Mouse (Mus musculus) layer of hippocampus, postnatal 36 days (tissue): Measurements from ENCODE around the gene Mgat4b. TPM values are rescaled to one million over a fixed set of nuclear protein-coding genes. Genes with fewer than 3 reads are reported as not detected.
A peak's percentile ranks its signal among the peaks of the same experiment; 100 is the strongest.
"Not testable (repeated sequence)": the region's sequence is repeated elsewhere in the genome, so short reads cannot be mapped to it uniquely, and the experiment has no call there.

Experiments
- DNase-seq, 2 experiments: peaks; one replicate each; pipeline ENCODE4 v3.0.0; 2022
- total RNA-seq, 2 experiments: library from RNA; stranded (reverse); gene quantifications; 2 replicates each; pipeline ENCODE4 v1.2.3; 2021

Mgat4b gene
- 100 to 1,000 TPM in 1 of 2 experiments, 10 to 100 TPM in 1; 91.1 to 102 TPM for total RNA-seq

DNA sequence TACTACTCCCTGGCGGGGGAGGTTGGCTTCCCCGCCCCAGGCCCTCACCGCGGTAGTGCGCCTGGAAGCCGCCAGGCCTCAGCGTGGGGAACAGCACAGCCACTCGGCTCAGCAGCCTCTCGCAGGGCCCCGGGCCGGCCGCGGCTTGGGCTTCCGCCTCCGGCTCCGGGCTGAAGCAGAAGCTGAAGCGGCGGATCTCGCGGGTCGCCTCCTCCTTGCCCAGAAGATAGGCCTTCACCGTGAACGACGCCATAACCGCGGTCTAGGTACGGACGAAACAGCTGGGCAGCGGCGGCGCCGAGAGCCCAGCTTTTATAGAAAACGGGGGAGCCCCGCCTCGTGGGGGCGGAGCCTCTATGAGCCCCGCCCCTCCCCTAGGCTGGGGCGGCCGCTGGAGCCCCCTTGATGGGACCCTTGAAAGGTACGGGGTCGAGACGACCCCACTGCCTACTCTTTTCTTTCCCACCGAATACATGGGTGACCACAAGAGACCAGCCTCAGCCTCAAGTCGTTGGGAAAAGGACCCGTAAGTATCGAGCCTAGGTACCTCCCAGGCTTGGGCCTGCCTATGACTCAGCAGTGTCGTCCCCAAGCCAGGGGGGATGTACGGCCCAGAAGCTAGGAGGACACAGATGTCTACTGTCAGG, at the start of gene Mgat4b, which contains the start of gene Sqstm1:
Gene Mgat4b (plus strand): TSS at position 386 of the 647 bp plus-strand sequence.
Gene Sqstm1 (minus strand): TSS at position 323 of the 647 bp plus-strand sequence.
- peak; percentile 82 to 86 for DNase-seq

DNA sequence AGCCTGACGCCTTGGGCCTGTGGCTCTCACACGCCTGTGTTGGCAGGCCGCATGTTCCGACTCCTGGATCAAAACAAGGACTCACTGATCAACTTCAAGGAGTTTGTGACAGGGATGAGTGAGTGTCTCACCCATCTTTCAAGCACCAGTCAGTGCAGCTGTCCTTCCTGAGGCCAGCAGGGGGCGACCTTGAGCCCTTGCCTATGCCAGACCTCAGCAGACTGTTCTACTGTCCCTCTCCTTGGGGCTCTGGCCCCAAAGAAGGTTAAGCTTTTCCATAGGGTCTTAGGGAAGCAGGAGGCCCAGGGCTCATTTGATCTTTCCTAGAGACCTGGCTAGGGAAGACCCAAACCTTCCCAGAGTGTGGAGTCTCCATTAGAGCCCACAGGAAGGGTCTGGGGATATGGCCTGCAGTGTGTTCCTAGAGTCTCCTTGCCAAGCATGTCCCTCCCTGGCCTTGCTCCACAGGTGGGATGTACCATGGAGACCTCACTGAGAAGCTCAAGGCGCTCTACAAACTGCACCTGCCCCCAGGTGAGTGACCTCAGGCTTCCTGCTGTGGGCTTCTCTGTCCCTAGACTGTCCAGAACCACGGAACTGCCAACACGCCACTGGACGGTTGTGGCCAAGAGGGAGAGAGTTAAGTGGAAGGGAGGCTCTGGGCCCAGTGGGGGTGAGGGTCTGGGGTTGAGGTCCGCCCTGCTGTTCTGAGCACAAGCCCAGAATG, 48.9 kb upstream of the Mgat4b start:
- DNase-seq = no peak

DNA sequence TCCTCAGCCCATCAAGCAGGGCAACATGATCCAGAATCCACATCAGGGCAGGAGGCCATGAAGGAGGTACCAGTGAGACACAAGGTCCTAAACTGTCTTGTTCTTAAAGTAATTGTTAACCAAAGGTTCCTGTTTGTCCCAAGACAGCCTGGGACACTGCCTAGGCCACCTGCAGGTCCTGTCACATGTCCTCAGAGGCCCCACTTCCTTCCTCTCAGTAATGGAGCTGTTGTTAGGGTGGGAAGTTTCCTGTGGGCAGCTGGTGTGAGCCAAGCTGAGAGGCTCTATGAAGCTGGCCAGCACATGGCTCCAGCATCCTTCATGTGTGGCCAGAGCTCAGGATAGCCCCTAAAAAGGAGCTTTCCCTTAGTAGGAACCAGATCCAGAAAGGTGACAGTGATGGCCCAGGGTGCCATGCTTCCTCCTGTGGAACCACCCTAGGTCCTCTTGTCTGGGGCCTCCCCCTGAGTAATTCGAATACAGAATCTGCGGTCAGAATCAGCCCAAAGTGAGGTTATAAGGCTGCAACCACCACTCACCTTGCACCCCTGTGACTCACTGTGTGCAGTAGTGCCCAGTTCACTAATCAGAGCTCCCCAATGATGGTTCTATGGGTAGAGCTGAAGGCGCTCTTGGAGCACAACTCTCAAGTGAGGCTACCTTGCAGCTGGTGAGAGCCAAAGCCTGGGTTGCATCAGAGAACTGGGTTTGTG, 48.2 kb upstream of the Mgat4b start:
- no peak for DNase-seq

DNA sequence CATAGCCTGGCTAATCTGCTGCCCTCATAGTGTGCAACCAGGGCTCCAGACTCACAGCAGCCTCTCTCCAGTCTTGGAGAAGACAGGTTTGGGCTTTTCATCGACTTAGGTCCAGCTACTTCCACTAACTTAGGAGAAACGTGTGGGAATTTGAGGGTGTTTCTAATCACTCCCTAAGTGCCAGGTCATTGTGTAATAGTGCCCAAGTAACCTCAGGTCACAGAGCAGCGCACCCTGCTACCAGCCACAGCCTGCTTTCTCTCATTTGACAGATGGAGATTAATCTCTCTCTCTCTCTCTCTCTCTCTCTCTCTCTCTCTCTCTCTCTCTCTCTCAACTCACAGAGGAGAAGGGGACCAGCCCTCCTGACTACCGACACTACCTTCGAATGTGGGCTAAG, 42.3 kb upstream of the Mgat4b start:
- no peak for DNase-seq

DNA sequence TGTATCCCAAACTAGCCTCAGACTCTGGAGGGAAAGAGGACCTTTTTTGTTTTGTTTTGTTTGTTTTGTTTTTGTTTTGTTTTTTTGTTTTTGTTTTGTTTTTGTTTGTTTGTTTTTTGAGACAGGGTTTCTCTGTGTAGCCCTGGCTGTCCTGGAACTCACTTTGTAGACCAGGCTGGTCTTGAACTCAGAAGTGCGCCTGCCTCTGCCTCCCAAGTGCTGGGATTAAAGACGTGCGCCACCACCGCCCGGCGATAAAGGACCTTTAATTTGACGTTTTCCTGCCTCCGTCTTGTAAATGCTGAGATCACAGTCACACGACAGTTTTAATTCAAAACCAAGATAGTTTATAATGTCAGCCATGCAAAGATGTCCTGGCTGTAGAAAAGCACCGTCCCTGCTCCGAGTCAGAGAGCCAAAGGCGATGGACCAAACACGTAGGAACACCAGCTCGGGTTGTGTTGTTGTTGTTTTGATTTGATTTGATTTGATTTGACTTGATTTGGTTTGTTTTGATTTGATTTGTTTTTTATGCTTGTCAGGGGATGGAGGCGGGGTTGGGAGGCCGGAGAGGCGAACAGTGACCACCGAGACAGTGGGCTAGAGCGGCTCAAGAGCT, 36.5 kb upstream of the Mgat4b start, which contains the start of gene Mrnip:
Gene Mrnip (plus strand): TSS at position 334 of the 619 bp plus-strand sequence.
- DNase-seq = not testable (repeated sequence)

DNA sequence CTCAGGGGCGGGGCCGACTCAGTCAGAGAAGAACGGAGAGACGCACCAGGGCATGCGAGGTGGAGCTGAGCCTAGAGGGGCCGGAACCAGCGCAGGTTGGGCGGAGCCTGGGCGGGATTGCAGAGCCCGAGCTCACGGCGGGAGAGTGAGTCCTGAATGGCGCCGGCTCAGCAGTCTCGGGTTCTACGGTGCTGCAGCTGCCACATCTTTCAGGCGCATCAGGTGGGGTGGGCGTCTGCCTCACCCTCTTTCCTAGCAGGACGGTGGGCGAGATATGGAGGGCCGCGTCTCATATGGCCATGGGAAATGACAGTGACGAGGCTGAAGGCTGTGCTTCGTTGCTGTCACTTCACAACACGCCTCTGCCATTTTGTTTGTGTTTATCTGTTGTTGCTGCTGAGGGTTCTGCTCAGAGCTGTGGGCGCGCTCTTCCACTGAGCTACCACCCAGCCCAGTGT, 35.9 kb upstream of the Mgat4b start:
- DNase-seq = peak; percentile 96 to 98

GRCm38 (mm10) chr11:50176351-50176750, 34.3 kb upstream of the Mgat4b start:
- DNase-seq = no peak

DNA sequence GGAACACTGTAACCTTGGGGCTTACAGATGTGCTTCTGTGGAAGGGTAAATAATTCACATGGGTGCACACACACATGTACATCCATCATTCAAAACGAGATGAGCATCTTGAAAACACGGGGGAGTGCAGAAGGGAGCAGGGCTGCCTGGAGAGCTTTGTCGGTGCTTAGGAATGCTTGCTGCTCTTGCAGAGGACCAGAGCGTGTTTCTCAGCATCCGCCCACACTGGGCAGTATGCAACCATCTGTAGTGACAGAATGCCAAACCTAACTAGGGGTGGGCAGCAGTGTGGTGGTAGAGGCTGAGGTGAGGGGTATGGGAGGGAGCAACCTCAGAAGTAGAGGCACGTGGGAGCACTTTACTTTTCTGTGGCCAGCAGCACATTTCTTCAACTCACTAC, 33.6 kb upstream of the Mgat4b start:
- DNase-seq = no peak

DNA sequence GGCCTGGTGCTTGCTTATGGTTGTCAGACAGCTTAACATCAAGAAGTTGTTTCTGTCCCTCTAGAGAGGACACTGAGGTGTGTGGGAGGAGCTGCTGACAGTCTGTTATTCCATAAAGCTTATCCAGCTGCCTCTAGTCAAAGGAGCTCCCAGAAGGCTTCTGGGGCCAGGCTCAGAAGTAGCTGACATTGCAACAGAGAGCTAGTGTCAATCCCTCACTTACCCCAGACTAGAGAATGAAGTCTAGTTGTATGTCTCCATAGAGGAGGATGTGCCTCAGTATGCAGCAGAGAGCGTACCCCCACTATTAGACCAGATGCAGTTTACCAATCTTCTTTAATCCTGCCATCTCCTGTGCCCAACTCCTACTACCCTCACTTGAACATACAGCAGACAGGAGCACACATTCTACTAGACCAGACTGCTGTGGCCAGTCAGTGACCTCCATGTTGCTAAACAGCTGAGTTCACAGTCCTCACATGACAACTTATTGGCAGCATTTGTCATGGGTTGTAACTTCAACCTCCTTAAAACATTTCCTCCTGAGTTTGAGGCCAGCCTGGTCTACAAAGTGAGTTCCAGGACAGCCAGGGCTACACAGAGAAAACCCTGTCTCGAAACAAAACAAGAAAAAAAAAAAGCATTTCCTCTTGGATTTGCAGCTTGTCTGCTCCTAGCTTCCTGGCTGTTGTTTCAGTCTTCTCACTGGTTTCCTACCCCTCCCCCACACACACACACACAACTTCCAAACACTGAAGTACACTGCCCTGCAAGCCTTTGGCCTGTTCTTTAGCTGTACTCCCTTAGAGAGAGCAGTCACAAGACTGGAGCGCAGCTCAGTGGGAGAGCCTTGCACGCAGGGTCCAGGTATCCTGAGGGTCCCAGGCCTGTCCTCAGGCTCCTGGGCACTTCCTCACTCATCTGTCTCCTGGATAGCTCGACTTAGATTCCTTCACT, 31.9 kb upstream of the Mgat4b start:
- DNase-seq = no peak

- no peak for DNase-seq
Observed at GRCm38 (mm10) chr11:50180478-50181231, 30.0 kb upstream of the Mgat4b start.

DNA sequence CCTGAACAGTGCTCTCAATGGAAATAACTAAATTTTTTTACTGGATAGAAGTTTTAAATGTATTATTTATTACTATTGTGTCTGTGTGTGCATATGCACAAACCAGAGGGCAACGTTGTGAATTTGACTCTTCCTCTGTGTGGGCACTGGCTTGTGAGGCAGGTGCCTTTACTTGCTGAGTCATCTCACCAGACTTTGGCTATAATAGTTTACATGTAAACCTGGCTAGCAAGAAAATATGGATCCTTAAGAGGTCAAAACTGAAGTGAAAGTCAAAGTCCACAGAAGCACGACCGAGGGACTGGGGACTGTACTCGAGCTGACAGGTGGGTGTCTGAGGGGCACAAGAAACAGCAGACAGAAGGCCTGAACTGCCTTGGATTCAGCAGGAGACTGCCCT, 28.0 kb upstream of the Mgat4b start:
- no peak for DNase-seq

- DNase-seq = no peak
Observed at GRCm38 (mm10) chr11:50184788-50185187, 25.9 kb upstream of the Mgat4b start.

GRCm38 (mm10) chr11:50188682-50189081, 22.0 kb upstream of the Mgat4b start:
- no peak for DNase-seq

GRCm38 (mm10) chr11:50190362-50190761, 20.3 kb upstream of the Mgat4b start:
- no peak for DNase-seq

- no peak for DNase-seq
Observed at GRCm38 (mm10) chr11:50192278-50192677, 18.4 kb upstream of the Mgat4b start.

DNA sequence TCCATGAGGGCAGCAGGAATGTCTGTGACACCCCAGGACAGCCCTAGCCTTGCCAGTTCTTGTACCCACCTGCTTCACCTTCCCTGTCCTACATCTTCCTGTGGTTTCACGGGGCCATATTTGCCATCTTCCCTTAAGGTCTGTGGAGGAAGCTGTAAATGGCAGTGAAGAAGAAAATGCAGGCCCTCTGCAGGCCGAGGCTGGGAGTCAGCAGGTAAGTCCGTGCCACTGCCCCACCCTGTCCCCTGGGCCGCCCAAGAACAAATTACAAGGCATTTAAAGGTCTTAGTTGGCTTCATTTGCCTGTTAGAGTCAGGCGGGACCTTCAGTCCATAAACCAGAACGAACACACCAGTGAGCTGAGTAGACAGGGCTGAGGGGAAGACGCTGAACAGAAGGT, 16.6 kb upstream of the Mgat4b start:
- no peak for DNase-seq

DNA sequence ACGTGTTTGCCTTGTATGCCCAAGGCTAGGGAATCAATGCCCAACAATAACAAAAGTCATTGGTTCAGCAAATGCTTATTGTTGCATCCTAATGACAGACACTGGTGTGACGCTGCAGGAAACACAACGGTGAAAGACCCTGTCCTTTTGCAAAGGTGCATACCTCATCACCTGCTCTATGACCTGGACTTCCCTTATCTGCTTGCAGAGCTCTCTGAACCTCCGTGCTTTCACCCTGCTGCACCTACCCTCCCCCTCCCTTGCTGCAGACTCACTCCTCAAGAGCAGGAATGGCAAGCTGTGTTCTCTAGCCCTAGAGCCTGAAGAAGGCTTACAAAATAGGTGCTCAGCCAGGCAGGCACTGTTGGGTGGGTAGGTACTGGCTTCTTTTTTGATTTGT, 15.9 kb upstream of the Mgat4b start:
- no peak for DNase-seq

GRCm38 (mm10) chr11:50197500-50197899, 13.2 kb upstream of the Mgat4b start:
- no peak for DNase-seq

DNA sequence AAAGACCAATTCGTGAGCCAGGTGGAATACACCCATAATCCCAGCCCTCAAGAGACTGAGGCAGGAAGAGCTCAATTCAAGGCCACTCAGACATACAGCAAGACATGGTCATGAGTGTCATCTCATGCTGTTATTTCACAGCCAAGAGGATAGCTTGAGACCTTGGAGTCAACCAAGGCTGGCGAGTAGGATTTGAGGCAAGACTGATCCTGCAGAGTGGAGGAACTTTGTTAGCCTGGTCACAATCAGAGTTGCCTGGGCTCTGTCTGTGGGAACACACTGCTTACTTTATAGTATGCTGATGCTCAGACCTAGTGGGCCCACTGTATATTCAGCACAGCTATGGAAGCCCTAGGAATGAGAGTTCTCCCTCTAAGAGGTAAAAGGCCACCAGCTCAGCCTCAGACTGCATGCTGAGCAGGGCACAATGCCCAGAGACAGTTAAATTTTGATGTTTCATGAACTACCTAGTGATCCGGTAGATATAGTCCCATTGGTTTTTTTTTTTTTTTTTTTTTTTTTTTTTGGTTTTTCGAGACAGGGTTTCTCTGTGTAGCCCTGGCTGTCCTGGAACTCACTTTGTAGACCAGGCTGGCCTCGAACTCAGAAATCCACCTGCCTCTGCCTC, 12.4 kb upstream of the Mgat4b start:
- no peak for DNase-seq

DNA sequence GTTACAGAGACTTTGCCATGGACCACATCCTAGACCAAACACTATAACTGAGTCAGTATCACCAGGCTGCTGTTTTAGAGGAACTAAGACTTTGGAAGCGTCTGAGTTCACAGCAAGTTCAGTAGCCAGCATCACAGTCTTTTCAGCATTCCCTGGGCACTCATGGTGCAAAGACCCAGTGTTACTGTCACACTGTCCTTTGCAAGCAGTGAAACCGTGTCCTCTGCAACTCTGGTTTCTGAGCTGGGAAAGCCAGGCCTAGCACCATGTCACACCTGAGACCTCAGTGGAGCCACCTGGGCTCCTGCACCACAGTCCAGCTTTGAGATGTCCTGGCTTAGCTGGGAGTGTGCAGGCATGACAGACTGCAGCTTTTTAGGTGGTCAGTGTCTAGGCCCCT, 11.8 kb upstream of the Mgat4b start:
- DNase-seq = no peak
